Mouse (Mus musculus) lung, embryonic 14.5 days (tissue): ENCODE results near the gene Fam214b. TPM values are rescaled to one million over a fixed set of nuclear protein-coding genes. Genes with fewer than 3 reads are reported as not detected.

Experiments used
- ATAC-seq: fragments of 200-750 bp; cut with Nextera tagmentation; 2 replicates; pipeline ENCODE4 v1.8.0; 2017; ENCODE audit warnings: mild to moderate bottlenecking, moderate TSS enrichment, moderate library complexity; ENCODE audit not compliant: insufficient read depth
- DNase-seq: peaks from one replicate; pipeline ENCODE4 v3.0.0-alpha.2; 2015
- H3K27ac ChIP-seq: fragments of 300-500 bp; sonication (generic); 2 replicates; pipeline ENCODE4 v1.5.1; 2014; ENCODE audit warnings: low read depth, mild to moderate bottlenecking, moderate library complexity
- H3K27me3 ChIP-seq: fragments of 300-500 bp; sonication (generic); 2 replicates; pipeline ENCODE4 v1.6.1; 2014; ENCODE audit warnings: low read length, control low read depth; ENCODE audit not compliant: insufficient read depth
- H3K36me3 ChIP-seq: fragments of 300-500 bp; sonication (generic); 2 replicates; pipeline ENCODE4 v1.6.1; 2014; ENCODE audit warnings: control low read depth; ENCODE audit not compliant: insufficient read depth
- H3K4me1 ChIP-seq: fragments of 300-500 bp; sonication (generic); 2 replicates; pipeline ENCODE4 v1.6.1; 2014; ENCODE audit warnings: antibody characterized with exemption, control low read depth; ENCODE audit not compliant: insufficient read depth
- H3K4me2 ChIP-seq: fragments of 300-500 bp; sonication (generic); 2 replicates; pipeline ENCODE4 v1.6.1; 2014; ENCODE audit warnings: mild to moderate bottlenecking
- H3K4me3 ChIP-seq: fragments of 300-500 bp; sonication (generic); 2 replicates; pipeline ENCODE4 v1.5.1; 2014; ENCODE audit warnings: low read depth, low read length
- H3K9ac ChIP-seq: fragments of 300-500 bp; sonication (generic); 2 replicates; pipeline ENCODE4 v1.6.1; 2014
- H3K9me3 ChIP-seq: fragments of 300-500 bp; sonication (generic); 2 replicates; pipeline ENCODE4 v1.6.1; 2016; ENCODE audit warnings: low read depth, low read length, control low read depth
- CTCF ChIP-seq: IDR thresholded peaks from 2 replicates; pipeline ENCODE4 v1.5.1; 2016; ENCODE audit warnings: antibody characterized with exemption, low read depth
- WGBS: fragments of 180-500 bp; shearing (Covaris S2); extraction: QIAGEN DNeasy Blood & Tissue Kit; methylation state at CpG from one replicate; pipeline ENCODE4 v1.1.7; 2014; 5-methylcytosine and 5-hydroxymethylcytosine counted together
- polyA plus RNA-seq: library from polyadenylated mRNA; unstranded; fragments of >200 nt; fragmentation: Nextera tagmentation; extraction: Ambion mirVana; gene quantifications from 2 replicates; pipeline ENCODE4 v1.2.1, GENCODE M21; 2014

The Fam214b gene
- polyA plus RNA-seq, 1 experiment from 2014 or later, result 7.8 TPM

GRCm38 (mm10) chr4:43024673-43025072, 21.3 kb downstream of the Fam214b start:
- WGBS, result 75% methylated on average over 14 of the region's 14 CpGs
- H3K4me3 ChIP-seq, result peak overlapping the region; percentile 62
- no peak for TF ChIP-seq CTCF

GRCm38 (mm10) chr4:43021341-43021740, 24.7 kb downstream of the Fam214b start:
- Histone ChIP-seq H3K27ac (no peak overlapping the region), H3K4me2 (no peak overlapping the region), H3K9ac (no peak overlapping the region), H3K4me1 (0 out of 2 replicates have a peak, but pooled peaks cover 4% of the 10 kb centered on the region), H3K27me3 (no peaks in the 10 kb centered on the region), H3K4me3 (no peak overlapping the region), H3K36me3 (peaks cover 61% of the 10 kb centered on the region), H3K9me3 (no peaks in the 10 kb centered on the region)
- TF ChIP-seq CTCF, result no peak
- ATAC-seq, result no peak
- 76% methylated on average over 17 of the region's 17 CpGs for WGBS
- DNase-seq, result no peak

More at GRCm38 (mm10) chr4:43024673-43025072, 21.3 kb downstream of the Fam214b start:
- Histone ChIP-seq H3K4me2 (peak overlapping the region; percentile 71), H3K9ac (peak overlapping the region; percentile 56), H3K36me3 (peaks cover 70% of the 10 kb centered on the region), H3K27ac (no peak overlapping the region; the same call in 1 of the 2 replicates), H3K4me1 (0 out of 2 replicates have a peak, but pooled peaks cover 4% of the 10 kb centered on the region), H3K27me3 (no peaks in the 10 kb centered on the region), H3K9me3 (no peaks in the 10 kb centered on the region)
- DNase-seq (no peak), ATAC-seq (no peak)

GRCm38 (mm10) chr4:43020876-43021275, 25.1 kb downstream of the Fam214b start:
- H3K9me3 ChIP-seq, result no peaks in the 10 kb centered on the region
- H3K36me3 ChIP-seq, result peaks cover 62% of the 10 kb centered on the region
- no peak for TF ChIP-seq CTCF
- no peak overlapping the region for H3K4me2 ChIP-seq
- DNase-seq (no peak), ATAC-seq (no peak)
- H3K9ac ChIP-seq, result no peak overlapping the region
- H3K27ac ChIP-seq, result no peak overlapping the region
- 86% methylated on average over 16 of the region's 16 CpGs for WGBS
- 0 out of 2 replicates have a peak, but pooled peaks cover 4% of the 10 kb centered on the region for H3K4me1 ChIP-seq
- no peaks in the 10 kb centered on the region for H3K27me3 ChIP-seq
- no peak overlapping the region for H3K4me3 ChIP-seq

DNA sequence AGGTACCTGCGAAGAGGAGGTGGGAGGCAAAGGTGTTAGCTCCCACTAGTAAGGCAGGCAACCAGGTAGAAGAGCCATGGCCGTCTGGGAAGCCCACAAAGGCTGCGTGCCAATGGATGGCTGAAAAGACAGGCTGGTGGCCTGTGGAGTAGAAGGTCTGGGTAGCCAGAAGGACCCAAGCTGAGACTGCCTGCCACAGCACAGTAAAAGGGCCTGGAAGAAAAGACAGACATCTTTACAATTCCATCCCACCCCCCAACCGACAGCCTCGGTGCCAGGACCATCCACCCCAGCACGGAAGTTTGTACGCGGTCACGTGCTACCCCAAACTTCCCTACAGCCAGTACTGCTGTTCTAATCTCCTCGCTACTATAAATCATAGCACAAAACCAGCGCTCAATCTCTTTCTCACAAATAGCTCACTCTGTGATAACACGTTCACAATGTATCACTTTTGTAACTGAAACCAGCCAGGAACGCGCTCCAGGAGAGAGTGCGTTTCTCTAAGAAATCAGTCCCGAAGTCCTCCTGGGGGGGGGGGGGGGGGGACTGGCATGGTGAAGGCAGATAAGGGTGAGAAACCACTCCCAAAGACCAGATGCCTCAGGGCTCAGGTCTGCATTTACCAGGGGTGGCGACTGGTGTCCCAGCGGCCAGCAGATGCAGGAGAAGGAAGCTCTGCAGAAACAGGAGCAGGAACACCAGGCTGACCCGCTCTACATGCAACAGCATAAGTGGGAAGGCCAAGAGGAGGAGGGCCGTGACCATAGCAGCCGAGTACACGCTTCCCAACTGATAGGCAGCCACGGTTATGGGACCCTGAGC, 26.2 kb downstream of the Fam214b start:
- no peak overlapping the region for H3K27ac ChIP-seq
- H3K27me3 ChIP-seq, result no peaks in the 10 kb centered on the region
- peaks cover 62% of the 10 kb centered on the region for H3K36me3 ChIP-seq
- no peak overlapping the region for H3K4me2 ChIP-seq
- no peaks in the 10 kb centered on the region for H3K9me3 ChIP-seq
- H3K4me3 ChIP-seq, result no peak overlapping the region
- TF ChIP-seq CTCF, result no peak
- H3K9ac ChIP-seq, result no peak overlapping the region
- 0 out of 2 replicates have a peak, but pooled peaks cover 3% of the 10 kb centered on the region for H3K4me1 ChIP-seq
- DNase-seq, result no peak
- ATAC-seq, result no peak
- WGBS, result 89% methylated on average over 23 of the region's 23 CpGs

DNA sequence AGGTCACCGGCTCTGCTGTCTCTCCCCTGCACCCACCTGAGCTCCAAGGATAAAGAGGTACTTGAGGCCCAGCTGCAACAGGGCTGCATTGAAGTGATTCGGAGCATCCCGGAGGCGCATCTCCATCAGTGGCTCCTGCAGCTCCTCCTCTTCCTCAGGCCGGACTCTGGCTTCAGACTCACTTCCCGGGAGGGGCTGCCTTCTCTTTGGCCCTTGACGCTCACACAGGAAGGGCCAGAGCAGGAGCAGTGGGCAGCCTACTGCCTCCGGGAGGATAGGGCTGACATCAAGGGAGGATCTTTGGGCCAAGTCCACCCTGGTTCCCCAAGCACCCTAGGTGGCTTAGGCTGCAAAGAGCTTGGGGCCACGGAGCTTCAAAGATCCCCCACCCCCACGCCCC, 26.8 kb downstream of the Fam214b start:
- H3K4me1 ChIP-seq, result no peaks in the 10 kb centered on the region
- H3K4me3 ChIP-seq, result no peak overlapping the region
- DNase-seq (no peak), ATAC-seq (no peak)
- H3K27ac ChIP-seq, result no peak overlapping the region
- peaks cover 62% of the 10 kb centered on the region for H3K36me3 ChIP-seq
- H3K27me3 ChIP-seq, result no peaks in the 10 kb centered on the region
- H3K9me3 ChIP-seq, result no peaks in the 10 kb centered on the region
- 91% methylated on average over 10 of the region's 10 CpGs for WGBS
- no peak for TF ChIP-seq CTCF
- H3K4me2 ChIP-seq, result no peak overlapping the region
- no peak overlapping the region for H3K9ac ChIP-seq

- WGBS, result 84% methylated on average over 4 of the region's 4 CpGs
Observed at GRCm38 (mm10) chr4:43018156-43018555, 27.9 kb downstream of the Fam214b start.

GRCm38 (mm10) chr4:43012091-43012490, 33.9 kb downstream of the Fam214b start:
- no peaks in the 10 kb centered on the region for H3K9me3 ChIP-seq
- DNase-seq (no peak), ATAC-seq (no peak)
- no peak overlapping the region for H3K4me2 ChIP-seq
- H3K27ac ChIP-seq, result no peak overlapping the region
- no peak for TF ChIP-seq CTCF
- H3K27me3 ChIP-seq, result no peaks in the 10 kb centered on the region
- 0 out of 2 replicates have a peak, but pooled peaks cover 3% of the 10 kb centered on the region for H3K4me1 ChIP-seq
- WGBS, result 95% methylated on average over 1 of the region's 1 CpGs
- H3K9ac ChIP-seq, result no peak overlapping the region
- peaks cover 6% of the 10 kb centered on the region; the same call in 1 of the 2 replicates for H3K36me3 ChIP-seq
- H3K4me3 ChIP-seq, result no peak overlapping the region

More at GRCm38 (mm10) chr4:43018156-43018555, 27.9 kb downstream of the Fam214b start:
- DNase-seq (no peak), ATAC-seq (no peak)
- Histone ChIP-seq H3K36me3 (peaks cover 58% of the 10 kb centered on the region), H3K9me3 (no peaks in the 10 kb centered on the region), H3K27ac (no peak overlapping the region), H3K4me1 (no peaks in the 10 kb centered on the region), H3K9ac (no peak overlapping the region), H3K4me3 (no peak overlapping the region), H3K27me3 (no peaks in the 10 kb centered on the region), H3K4me2 (no peak overlapping the region)
- TF ChIP-seq CTCF, result no peak
